Mouse (Mus musculus) spleen, adult 2 months (tissue): ENCODE data around the gene Matk. TPM values are rescaled to one million over a fixed set of nuclear protein-coding genes. Genes with fewer than 3 reads are reported as not detected.
A peak's percentile ranks its signal among the peaks of the same experiment; 100 is the strongest.

Source experiments
- DNase-seq, 2 experiments: peaks; one replicate each; pipeline versions ENCODE4 v3.0.0 to v3.0.0-alpha.2; 2012 to 2021; ENCODE audit warnings: low spot score in 2 of 2, low read depth in 1 of 2
- H3K27ac ChIP-seq: fragments of 200-500 bp; 2 replicates; pipeline ENCODE4 v1.5.1; 2012; ENCODE audit warnings: low read length, inconsistent platforms; ENCODE audit not compliant: insufficient read depth
- H3K27me3 ChIP-seq: fragments of 200-500 bp; 2 replicates; pipeline ENCODE4 v1.6.1; 2012; ENCODE audit warnings: mild to moderate bottlenecking, moderate library complexity, low read length, inconsistent platforms; ENCODE audit not compliant: control insufficient read depth, insufficient read depth
- H3K36me3 ChIP-seq: fragments of 200-500 bp; 2 replicates; pipeline ENCODE4 v1.6.1; 2012; ENCODE audit warnings: mild to moderate bottlenecking, low read length, inconsistent platforms; ENCODE audit not compliant: control insufficient read depth, insufficient read depth
- H3K4me1 ChIP-seq: fragments of 200-500 bp; 2 replicates; pipeline ENCODE4 v1.6.1; 2011; ENCODE audit warnings: inconsistent platforms; ENCODE audit not compliant: control insufficient read depth, insufficient read depth, insufficient read length
- H3K4me3 ChIP-seq: fragments of 200-500 bp; 2 replicates; pipeline ENCODE4 v1.5.1; 2011; ENCODE audit warnings: mild to moderate bottlenecking, inconsistent platforms; ENCODE audit not compliant: insufficient read depth, insufficient read length; ENCODE audit errors: extremely low read depth
- CTCF ChIP-seq: fragments of 200-500 bp; IDR thresholded peaks from 2 replicates; pipeline ENCODE4 v1.5.1; 2011; ENCODE audit warnings: mild to moderate bottlenecking, inconsistent platforms; ENCODE audit not compliant: insufficient read depth, insufficient read length, insufficient replicate concordance; ENCODE audit errors: extremely low read depth
- POLR2A ChIP-seq: fragments of 200-500 bp; IDR thresholded peaks from 2 replicates; pipeline ENCODE4 v1.6.1; 2011; ENCODE audit warnings: low read depth, low read length, inconsistent platforms
- WGBS: fragments of 180-500 bp; shearing (Covaris S2); methylation state at CpG from one replicate; pipeline ENCODE4 v1.1.7; 2018; 5-methylcytosine and 5-hydroxymethylcytosine counted together
- polyA plus RNA-seq: library from polyadenylated mRNA; depleted of rRNA; stranded (reverse); fragments of >200 nt; gene quantifications from 2 replicates; pipeline ENCODE4 v1.2.3, GENCODE M21; 2012

Matk gene
- polyA plus RNA-seq, 1 experiment, result 22.5 TPM

DNA sequence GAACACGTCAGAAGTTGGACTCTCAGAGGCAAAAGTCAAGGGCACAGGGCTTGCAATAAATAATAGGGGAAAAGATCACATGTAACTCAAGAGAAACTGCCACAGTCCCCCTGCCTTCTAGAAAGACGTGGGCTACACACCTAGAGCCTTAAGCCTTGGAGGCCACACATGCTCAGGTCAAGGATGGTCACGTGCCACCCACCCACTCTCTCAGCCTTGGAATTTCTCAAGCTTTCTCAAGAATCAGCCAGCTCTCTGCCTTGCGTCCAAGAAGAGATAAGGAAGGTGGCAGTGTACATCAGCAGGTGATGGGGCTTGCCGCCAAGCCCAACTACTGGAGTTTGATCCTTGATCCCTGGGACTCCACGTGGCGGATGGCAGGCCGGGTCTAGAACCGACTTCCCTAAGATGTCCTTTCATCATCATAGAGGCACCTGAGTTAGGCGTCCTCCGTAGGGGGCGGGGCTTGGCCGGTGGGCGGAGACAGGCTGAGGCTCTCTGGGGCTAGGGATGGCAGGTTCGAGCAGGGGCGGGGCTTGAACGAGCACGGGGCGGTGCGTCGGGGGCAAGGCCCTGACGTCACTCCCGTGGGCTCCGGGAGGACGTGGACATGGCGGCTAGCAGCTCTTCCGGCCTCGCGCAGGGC is 20.0 kb upstream of the Matk start, which contains the start of gene Zfr2:
Gene Zfr2 (plus strand): TSS at position 576 of the 646 bp plus-strand sequence.
- Histone ChIP-seq H3K36me3 (no peaks in the 10 kb centered on the region), H3K27me3 (peaks cover 5% of the 10 kb centered on the region; the same call in 1 of the 2 replicates), H3K27ac (no peak within 1 kb of the TSS), H3K4me3 (peak within 1 kb of the TSS; percentile 64), H3K4me1 (peaks cover 10% of the 10 kb centered on the region)
- WGBS, result 11% methylated on average over 29 of the region's 29 CpGs
- TF ChIP-seq POLR2A, result peak; percentile 14; the same call in 1 of the 2 replicates
- no peak for TF ChIP-seq CTCF
- DNase-seq, result peak; percentile 78 to 91

- Histone ChIP-seq H3K27ac (no peak overlapping the region), H3K27me3 (peaks cover 5% of the 10 kb centered on the region; the same call in 1 of the 2 replicates), H3K36me3 (no peaks in the 10 kb centered on the region), H3K4me3 (peak overlapping the region; percentile 64), H3K4me1 (peaks cover 10% of the 10 kb centered on the region)
- TF ChIP-seq POLR2A (no peak), CTCF (no peak)
- WGBS, result 3% methylated on average over 28 of the region's 28 CpGs
- DNase-seq, result no peak
These were observed 19.5 kb upstream of the Matk start for GRCm38 (mm10) chr10:81233226-81233585.

GRCm38 (mm10) chr10:81234206-81234605 is 18.5 kb upstream of the Matk start:
- peaks cover 4% of the 10 kb centered on the region; the same call in 1 of the 2 replicates for H3K27me3 ChIP-seq
- DNase-seq, result no peak
- H3K27ac ChIP-seq, result no peak overlapping the region
- TF ChIP-seq CTCF (no peak), POLR2A (no peak)
- H3K36me3 ChIP-seq, result no peaks in the 10 kb centered on the region
- no peak overlapping the region for H3K4me3 ChIP-seq
- WGBS, result 94% methylated on average over 6 of the region's 6 CpGs
- H3K4me1 ChIP-seq, result peaks cover 10% of the 10 kb centered on the region

DNA sequence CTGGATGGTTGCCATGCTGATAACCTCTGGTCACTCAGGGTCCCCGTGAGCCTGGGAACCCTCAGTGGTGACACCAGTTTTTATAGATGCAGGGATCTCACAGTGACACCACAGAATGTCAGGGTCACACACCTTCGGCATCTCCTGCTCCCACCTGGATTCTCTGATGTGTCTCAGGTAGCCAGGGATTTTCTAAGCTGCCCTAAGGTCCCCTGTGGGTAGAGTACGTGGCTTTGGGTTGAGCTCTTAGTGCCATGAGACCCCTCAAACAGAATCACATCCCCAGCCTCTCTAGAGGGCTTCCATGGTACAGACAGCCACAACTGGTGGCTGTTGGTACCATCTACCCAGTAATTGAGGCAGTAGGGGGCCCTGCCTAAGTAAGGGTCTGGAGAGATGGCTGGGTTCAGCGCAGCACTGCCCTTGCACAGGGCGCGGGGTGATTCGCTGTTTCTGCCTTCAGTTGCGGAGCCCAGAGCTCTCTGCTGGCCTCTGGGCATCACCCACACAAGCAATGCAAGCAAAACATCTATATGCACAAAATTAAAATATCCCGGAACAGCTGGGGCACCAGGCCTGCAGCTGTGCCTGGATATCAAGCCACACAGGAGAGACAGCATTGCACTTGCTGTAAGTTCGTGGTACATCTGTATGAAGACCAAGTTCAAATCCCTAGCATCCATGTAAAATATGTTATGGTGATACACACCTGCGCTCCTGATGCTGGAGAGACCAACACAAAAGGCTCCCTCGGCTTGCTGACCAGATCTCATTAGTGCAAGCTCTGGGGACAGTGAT is 16.1 kb upstream of the Matk start:
- peaks cover 6% of the 10 kb centered on the region; the same call in 1 of the 2 replicates for H3K27me3 ChIP-seq
- H3K27ac ChIP-seq, result no peak overlapping the region
- H3K4me3 ChIP-seq, result no peak overlapping the region
- TF ChIP-seq CTCF (no peak), POLR2A (no peak)
- 89% methylated on average over 12 of the region's 12 CpGs for WGBS
- peaks cover 7% of the 10 kb centered on the region for H3K4me1 ChIP-seq
- no peak for DNase-seq
- no peaks in the 10 kb centered on the region for H3K36me3 ChIP-seq

DNA sequence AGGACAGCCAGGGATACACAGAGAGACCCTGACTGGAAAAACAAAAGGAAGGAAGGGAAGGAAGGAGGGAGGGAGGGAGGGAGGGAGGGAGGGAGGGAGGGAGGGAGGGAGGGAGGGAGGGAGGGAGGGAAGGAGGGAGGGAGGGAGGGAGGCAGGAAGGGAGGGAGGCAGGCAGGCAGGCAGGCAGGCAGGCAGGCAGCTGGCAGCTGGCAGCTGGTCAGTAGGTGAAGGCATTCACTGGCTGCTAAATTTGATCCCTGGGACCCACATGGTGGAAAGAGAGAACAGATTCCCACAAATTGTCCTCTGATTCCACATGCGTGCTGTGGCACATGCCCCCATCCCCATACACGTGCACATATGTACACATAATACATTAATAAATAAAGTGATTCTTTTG is 14.1 kb upstream of the Matk start:
- TF ChIP-seq POLR2A, result no peak
- TF ChIP-seq CTCF, result no peak
- peaks cover 6% of the 10 kb centered on the region; the same call in 1 of the 2 replicates for H3K27me3 ChIP-seq
- H3K4me1 ChIP-seq, result no peaks in the 10 kb centered on the region
- H3K27ac ChIP-seq, result no peak overlapping the region
- WGBS, result 80% methylated on average over 2 of the region's 2 CpGs
- no peaks in the 10 kb centered on the region for H3K36me3 ChIP-seq
- no peak for DNase-seq
- H3K4me3 ChIP-seq, result no peak overlapping the region

- H3K36me3 ChIP-seq, result no peaks in the 10 kb centered on the region
- no peak overlapping the region for H3K27ac ChIP-seq
- peaks cover 6% of the 10 kb centered on the region; the same call in 1 of the 2 replicates for H3K27me3 ChIP-seq
- H3K4me3 ChIP-seq, result no peak overlapping the region
- TF ChIP-seq CTCF (peak; percentile 48; the same call in 1 of the 2 replicates), POLR2A (no peak)
- H3K4me1 ChIP-seq, result peaks cover 3% of the 10 kb centered on the region; the same call in 1 of the 2 replicates
- 24% methylated on average over 13 of the region's 13 CpGs for WGBS
- DNase-seq, result peak; percentile 33 to 41
These were observed 11.9 kb upstream of the Matk start for GRCm38 (mm10) chr10:81240876-81241275.
